Mouse (Mus musculus): ENCODE data around the gene Exph5.

- TF ChIP-seq CTCF (IDR thresholded peaks at IDR 0.05; ENCODE audit: borderline replicate concordance, insufficient read depth, low read depth, low read length): no peak
- TF ChIP-seq POLR2A (IDR thresholded peaks at IDR 0.05; ENCODE audit: borderline replicate concordance, insufficient read depth, low read length): no peak
Measured at GRCm38 (mm10) chr9:53278997-53279396, 22.5 kb upstream of the Exph5 start.

Data from cerebellum, adult 2 months (tissue).